Mouse (Mus musculus) erythroblast, adult 5-6 weeks (primary cell): ENCODE results near the gene Mast4. TPM values are rescaled to one million over a fixed set of nuclear protein-coding genes. Genes with fewer than 3 reads are reported as not detected.

Experiments used
- ATAC-seq: replicated peaks from 2 replicates; pipeline ENCODE4 v1.8.0; 2016; ENCODE audit warnings: moderate number of reproducible peaks, mild to moderate bottlenecking, moderate TSS enrichment, inconsistent platforms; ENCODE audit not compliant: poor library complexity, low FRiP score, severe bottlenecking
- total RNA-seq, 2 experiments: library from RNA; stranded (forward) in 1 of 2; stranded (reverse) in 1 of 2; fragments of 150-400 nt in 1 of 2; fragments of 200-764, 138-1000 nt in 1 of 2; gene quantifications; 2 replicates each; pipeline versions ENCODE4 v1.2.3 to v1.2.4; 2015 to 2017; ENCODE audit warnings: low replicate concordance in 2 of 2

The Mast4 gene
- total RNA-seq, 2 experiments from 2014 or later: 2.1 to 5.2 TPM

- no peak for ATAC-seq
These were observed 550.6 kb downstream of the Mast4 start for GRCm38 (mm10) chr13:102783531-102784310.

- ATAC-seq: no peak
These were observed 555.0 kb downstream of the Mast4 start for GRCm38 (mm10) chr13:102779275-102779674.

- no peak for ATAC-seq
These were observed 555.4 kb downstream of the Mast4 start for GRCm38 (mm10) chr13:102778859-102779258.

GRCm38 (mm10) chr13:102775506-102775905, 558.8 kb downstream of the Mast4 start:
- ATAC-seq: no peak

- ATAC-seq: no peak
These were observed 559.5 kb downstream of the Mast4 start for GRCm38 (mm10) chr13:102774786-102775201.

GRCm38 (mm10) chr13:102773169-102773568, 561.1 kb downstream of the Mast4 start:
- no peak for ATAC-seq

GRCm38 (mm10) chr13:102770194-102770593, 564.1 kb downstream of the Mast4 start:
- ATAC-seq: no peak

- ATAC-seq: no peak
These were observed 565.8 kb downstream of the Mast4 start for GRCm38 (mm10) chr13:102768512-102768911.

GRCm38 (mm10) chr13:102767110-102767509, 567.2 kb downstream of the Mast4 start:
- no peak for ATAC-seq

GRCm38 (mm10) chr13:102765216-102765615, 569.1 kb downstream of the Mast4 start:
- ATAC-seq: no peak

GRCm38 (mm10) chr13:102764218-102764617, 570.1 kb downstream of the Mast4 start:
- no peak for ATAC-seq

- no peak for ATAC-seq
These were observed 572.1 kb downstream of the Mast4 start for GRCm38 (mm10) chr13:102762203-102762602.

- no peak for ATAC-seq
These were observed 572.9 kb downstream of the Mast4 start for GRCm38 (mm10) chr13:102761410-102761809.

- ATAC-seq: no peak
These were observed 576.3 kb downstream of the Mast4 start for GRCm38 (mm10) chr13:102758021-102758420.

- no peak for ATAC-seq
These were observed 578.2 kb downstream of the Mast4 start for GRCm38 (mm10) chr13:102756071-102756470.

GRCm38 (mm10) chr13:102755124-102755523, 579.2 kb downstream of the Mast4 start:
- ATAC-seq: no peak

GRCm38 (mm10) chr13:102753714-102754556, 580.4 kb downstream of the Mast4 start:
- peak; percentile 83 for ATAC-seq

- no peak for ATAC-seq
These were observed 584.4 kb downstream of the Mast4 start for GRCm38 (mm10) chr13:102749891-102750290.

GRCm38 (mm10) chr13:102749194-102749593, 585.1 kb downstream of the Mast4 start:
- ATAC-seq: no peak

GRCm38 (mm10) chr13:102746803-102747561, 587.3 kb downstream of the Mast4 start:
- no peak for ATAC-seq
